ENCODE assay signal across 8 mouse cellular contexts in the genomic region with DNA sequence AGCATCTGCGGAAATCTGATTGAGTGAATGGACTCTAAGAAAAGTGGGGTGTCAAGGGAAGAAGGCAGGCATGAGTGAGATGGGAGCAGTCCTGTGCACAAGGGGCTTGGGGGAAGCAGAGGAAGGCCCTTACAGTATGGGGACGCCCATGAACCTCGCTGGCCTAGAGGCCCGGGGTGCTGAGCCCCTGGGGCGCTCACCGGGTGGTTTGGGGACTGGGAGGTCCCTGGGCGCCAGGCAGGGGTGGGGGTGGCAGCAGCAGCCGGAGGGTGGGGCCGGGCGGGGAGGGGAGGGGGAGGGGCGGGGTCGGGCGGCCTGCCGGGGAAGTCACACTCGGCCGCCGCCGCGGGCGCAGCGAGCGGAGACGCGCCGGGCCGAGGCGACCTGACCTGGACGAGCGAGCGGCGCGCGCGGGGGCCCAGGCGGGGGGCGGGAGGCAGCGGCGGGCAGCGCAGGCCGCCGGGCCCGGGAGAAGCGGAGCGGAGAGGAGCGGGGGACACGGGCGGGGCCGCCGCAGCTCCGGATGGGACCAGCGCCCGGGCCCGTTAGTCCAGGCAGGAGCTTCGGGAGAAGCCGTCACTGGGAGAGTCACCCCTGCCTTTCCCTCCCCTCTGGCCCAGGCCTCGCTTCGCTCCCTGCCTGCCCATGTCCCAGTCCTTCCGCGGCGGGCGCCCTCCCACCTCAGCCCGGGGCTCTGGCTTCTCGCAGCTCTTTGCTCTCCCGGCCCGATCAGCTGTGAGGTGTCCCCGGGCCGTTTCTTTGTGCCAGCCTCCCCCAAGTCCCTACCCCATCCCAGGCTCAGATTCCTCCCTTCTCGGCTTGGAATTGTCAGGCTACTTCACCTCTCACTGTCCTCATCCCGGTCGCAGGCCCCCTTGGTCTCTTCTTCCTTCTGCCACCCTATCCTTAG. TPM values are rescaled to one million over a fixed set of nuclear protein-coding genes. Genes with fewer than 3 reads are reported as not detected.
A peak's percentile ranks its signal among the peaks of the same experiment; 100 is the strongest.
DNase-seq lines count a peak whose midpoint lies in the region; ATAC-seq and TF ChIP-seq lines count a peak whose summit lies in the region.

TSS of gene Npr2 (plus strand) at position 890 of the 910 bp plus-strand sequence.

- H3K4me2 ChIP-seq in intestine, postnatal 0 days (replicated peaks; ENCODE audit: low read depth) = peak within 1 kb of the TSS; percentile 82
- peak within 1 kb of the TSS; percentile 88 for H3K4me2 ChIP-seq in liver, embryonic 12.5 days
- peak within 1 kb of the TSS; percentile 92 for H3K4me2 ChIP-seq in neural tube, embryonic 12.5 days (replicated peaks)

- TF ChIP-seq CTCF in intestine, postnatal 0 days (IDR thresholded peaks at IDR 0.05; ENCODE audit: low read depth) = no peak

- no peaks in the 10 kb centered on the region for H3K36me3 ChIP-seq in intestine, postnatal 0 days (ENCODE audit: control insufficient read depth, insufficient read depth)
- no peaks in the 10 kb centered on the region for H3K36me3 ChIP-seq in liver, embryonic 12.5 days
- no peaks in the 10 kb centered on the region for H3K36me3 ChIP-seq in neural tube, embryonic 12.5 days

- H3K27me3 ChIP-seq in intestine, postnatal 0 days (replicated peaks; ENCODE audit: control insufficient read depth, insufficient read depth, low read length) = peaks cover 16% of the 10 kb centered on the region; the same call in 1 of the 2 replicates
- peaks cover 39% of the 10 kb centered on the region for H3K27me3 ChIP-seq in liver, embryonic 12.5 days (replicated peaks)
- no peaks in the 10 kb centered on the region for H3K27me3 ChIP-seq in neural tube, embryonic 12.5 days (replicated peaks)

- H3K9ac ChIP-seq in intestine, postnatal 0 days (ENCODE audit: low read depth, low read length) = peak within 1 kb of the TSS; percentile 69
- H3K9ac ChIP-seq in liver, embryonic 12.5 days = peak within 1 kb of the TSS; percentile 65
- H3K9ac ChIP-seq in neural tube, embryonic 12.5 days = peak within 1 kb of the TSS; percentile 93

- peak within 1 kb of the TSS; percentile 75 for H3K27ac ChIP-seq in intestine, postnatal 0 days (ENCODE audit: low read depth, low read length)
- no peak within 1 kb of the TSS for H3K27ac ChIP-seq in liver, embryonic 12.5 days
- peak within 1 kb of the TSS; percentile 82 for H3K27ac ChIP-seq in neural tube, embryonic 12.5 days

- 2% methylated on average over 57 of the region's 70 CpGs for WGBS in intestine, postnatal 0 days
- WGBS in liver, embryonic 12.5 days (ENCODE audit: insufficient replicate concordance) = 2% methylated on average over 65 of the region's 70 CpGs
- WGBS in neural tube, embryonic 12.5 days = 1% methylated on average over 60 of the region's 70 CpGs

- ATAC-seq in intestine, postnatal 0 days = peak; percentile 41; the same call in 1 of the 2 replicates
- peak; percentile 33; the same call in 1 of the 2 replicates for ATAC-seq in liver, embryonic 12.5 days
- peak; percentile 63 for ATAC-seq in neural tube, embryonic 12.5 days (ENCODE audit: low FRiP score, low read depth)
- no peak for ATAC-seq in inflammation-experienced regulatory T-cells, adult 6 months

- no peaks in the 10 kb centered on the region for H3K9me3 ChIP-seq in intestine, postnatal 0 days (ENCODE audit: control insufficient read depth)
- 0 out of 2 replicates have a peak, but pooled peaks cover 2% of the 10 kb centered on the region for H3K9me3 ChIP-seq in liver, embryonic 12.5 days (replicated peaks)
- 0 out of 2 replicates have a peak, but pooled peaks cover 3% of the 10 kb centered on the region for H3K9me3 ChIP-seq in neural tube, embryonic 12.5 days

- DNase-seq in 3T3-L1 (ENCODE audit: low read depth, low spot score) = peak; percentile 40
- DNase-seq in R1 (ENCODE audit: low read depth, low spot score) = peak; percentile 55
- DNase-seq in embryo, embryonic 10 days (ENCODE audit: low spot score) = peak; percentile 61
- DNase-seq in heart, adult 11 months = peak; percentile 98

- peak within 1 kb of the TSS; percentile 56 for H3K4me3 ChIP-seq in intestine, postnatal 0 days (ENCODE audit: low read depth, low read length)
- peak within 1 kb of the TSS; percentile 62 for H3K4me3 ChIP-seq in liver, embryonic 12.5 days
- H3K4me3 ChIP-seq in neural tube, embryonic 12.5 days = peak within 1 kb of the TSS; percentile 63

- no peaks in the 10 kb centered on the region for H3K4me1 ChIP-seq in intestine, postnatal 0 days (replicated peaks; ENCODE audit: control insufficient read depth, insufficient read depth, low read length)
- H3K4me1 ChIP-seq in liver, embryonic 12.5 days = peaks cover 34% of the 10 kb centered on the region
- peaks cover 30% of the 10 kb centered on the region for H3K4me1 ChIP-seq in neural tube, embryonic 12.5 days

RNA-seq across cellular contexts. Expression of gene Npr2, which starts in this region (rescaled TPM):
- polyA plus RNA-seq in intestine, postnatal 0 days (2015; fragmentation: Nextera tagmentation; extraction: Ambion mirVana) = 3.5 and 4.1 TPM in 2 replicates
- 1.5 and 2.1 TPM in 2 replicates for polyA plus RNA-seq in liver, embryonic 12.5 days (2016; fragmentation: Nextera tagmentation; extraction: Ambion mirVana)
- polyA plus RNA-seq in neural tube, embryonic 12.5 days (2016; fragmentation: Nextera tagmentation; extraction: Ambion mirVana) = 45.4 and 60.1 TPM in 2 replicates
- polyA plus RNA-seq in inflammation-experienced regulatory T-cells, adult 6 months (2017; shearing (Covaris generic)) = not detected

Comparison
In these comparisons a context has a peak if more than half of its experiments do, and no peak if none do; other contexts are left out.
1. DNase-seq: peak in every context shown above with its lines; median percentile 98 in heart, adult 11 months; 61 in embryo, embryonic 10 days; 55 in R1; 40 in 3T3-L1.